Mouse (Mus musculus) stomach, embryonic 15.5 days (tissue): ENCODE measurements around the gene Anapc2. TPM values are rescaled to one million over a fixed set of nuclear protein-coding genes. Genes with fewer than 3 reads are reported as not detected.

ENCODE experiments used
- ATAC-seq: fragments of 200-750 bp; cut with Nextera tagmentation; 2 replicates; pipeline ENCODE4 v1.8.0; 2017; ENCODE audit warnings: low read depth, moderate number of reproducible peaks, moderate TSS enrichment; ENCODE audit not compliant: insufficient read depth, low FRiP score
- H3K27ac ChIP-seq: fragments of 300-500 bp; sonication (generic); 2 replicates; pipeline ENCODE4 v1.5.1; 2015; ENCODE audit warnings: mild to moderate bottlenecking, inconsistent platforms
- H3K27me3 ChIP-seq: fragments of 300-500 bp; sonication (generic); replicated peaks from 2 replicates; pipeline ENCODE4 v1.6.1; 2015; ENCODE audit warnings: inconsistent platforms
- H3K36me3 ChIP-seq: fragments of 300-500 bp; sonication (generic); 2 replicates; pipeline ENCODE4 v1.6.1; 2015; ENCODE audit warnings: inconsistent platforms
- H3K4me1 ChIP-seq: fragments of 300-500 bp; sonication (generic); 2 replicates; pipeline ENCODE4 v1.6.1; 2015; ENCODE audit warnings: inconsistent platforms
- H3K4me2 ChIP-seq: fragments of 300-500 bp; sonication (generic); 2 replicates; pipeline ENCODE4 v1.6.1; 2015; ENCODE audit warnings: mild to moderate bottlenecking, inconsistent platforms
- H3K4me3 ChIP-seq: fragments of 300-500 bp; sonication (generic); replicated peaks from 2 replicates; pipeline ENCODE4 v1.5.1; 2015; ENCODE audit warnings: inconsistent platforms
- H3K9ac ChIP-seq: fragments of 300-500 bp; sonication (generic); 2 replicates; pipeline ENCODE4 v1.6.1; 2015; ENCODE audit warnings: inconsistent platforms
- H3K9me3 ChIP-seq: fragments of 300-500 bp; sonication (generic); 2 replicates; pipeline ENCODE4 v1.6.1; 2016; ENCODE audit warnings: inconsistent platforms
- WGBS: fragments of 180-500 bp; shearing (Covaris S2); methylation state at CpG from one replicate; pipeline ENCODE4 v1.1.7; 2015; 5-methylcytosine and 5-hydroxymethylcytosine counted together
- polyA plus RNA-seq: library from polyadenylated mRNA; unstranded; fragments of >200 nt; fragmentation: Nextera tagmentation; extraction: Ambion mirVana; gene quantifications from 2 replicates; pipeline ENCODE4 v1.2.1, GENCODE M21; 2015

Gene Anapc2
- polyA plus RNA-seq, 1 experiment from 2014 or later, result 108 TPM

- ATAC-seq, result no peak
- Histone ChIP-seq H3K9me3 (no peaks in the 10 kb centered on the region), H3K36me3 (no peaks in the 10 kb centered on the region), H3K4me1 (peaks cover 7% of the 10 kb centered on the region), H3K27ac (no peak overlapping the region), H3K4me3 (no peak overlapping the region), H3K4me2 (no peak overlapping the region), H3K9ac (no peak overlapping the region), H3K27me3 (no peaks in the 10 kb centered on the region)
- WGBS, result 89% methylated on average over 7 of the region's 7 CpGs
Measured at GRCm38 (mm10) chr2:25230581-25230980, 41.7 kb upstream of the Anapc2 start.

- WGBS, result 55% methylated on average over 12 of the region's 12 CpGs
- ATAC-seq, result no peak
- H3K4me2 ChIP-seq, result no peak overlapping the region
- H3K4me3 ChIP-seq, result no peak overlapping the region
- H3K36me3 ChIP-seq, result no peaks in the 10 kb centered on the region
- no peak overlapping the region for H3K27ac ChIP-seq
- H3K27me3 ChIP-seq, result no peaks in the 10 kb centered on the region
- H3K4me1 ChIP-seq, result peaks cover 4% of the 10 kb centered on the region; the same call in 1 of the 2 replicates
- H3K9me3 ChIP-seq, result no peaks in the 10 kb centered on the region
- no peak overlapping the region for H3K9ac ChIP-seq
Measured at GRCm38 (mm10) chr2:25231038-25231437, 41.2 kb upstream of the Anapc2 start.

GRCm38 (mm10) chr2:25233421-25233820 lies 38.9 kb upstream of the Anapc2 start:
- ATAC-seq, result no peak
- Histone ChIP-seq H3K4me2 (no peak overlapping the region), H3K9me3 (no peaks in the 10 kb centered on the region), H3K4me3 (no peak overlapping the region), H3K4me1 (no peaks in the 10 kb centered on the region), H3K36me3 (no peaks in the 10 kb centered on the region), H3K27ac (no peak overlapping the region), H3K27me3 (no peaks in the 10 kb centered on the region), H3K9ac (no peak overlapping the region)
- WGBS, result 75% methylated on average over 4 of the region's 4 CpGs

DNA sequence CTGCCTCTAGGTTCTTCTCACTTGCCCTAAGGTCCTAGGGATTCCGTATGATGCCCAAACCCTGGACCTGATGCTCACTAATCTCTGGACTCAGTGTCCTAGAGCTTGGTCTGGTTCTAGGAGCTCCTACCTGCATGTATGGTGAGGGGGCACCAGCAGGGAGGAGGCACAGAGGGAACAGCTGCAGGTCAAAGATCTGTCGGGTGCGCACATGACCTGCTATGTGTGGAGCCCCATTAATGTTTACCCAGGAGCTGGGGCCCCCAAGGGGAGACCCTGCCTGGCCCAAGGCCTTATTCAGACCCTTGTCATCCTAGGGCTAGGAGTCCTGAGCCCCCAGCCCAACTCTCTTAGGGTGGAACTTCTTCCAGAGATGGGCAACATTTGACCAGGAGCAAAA lies 38.2 kb upstream of the Anapc2 start, which contains the start of gene Slc34a3:
Gene Slc34a3 (minus strand): TSS at position 315 of the 400 bp plus-strand sequence.
- H3K4me3 ChIP-seq, result no peak within 1 kb of the TSS
- H3K27ac ChIP-seq, result no peak within 1 kb of the TSS
- no peak within 1 kb of the TSS for H3K4me2 ChIP-seq
- no peaks in the 10 kb centered on the region for H3K27me3 ChIP-seq
- ATAC-seq, result no peak
- no peaks in the 10 kb centered on the region for H3K9me3 ChIP-seq
- H3K9ac ChIP-seq, result no peak within 1 kb of the TSS
- WGBS, result 64% methylated on average over 3 of the region's 3 CpGs
- no peaks in the 10 kb centered on the region for H3K36me3 ChIP-seq
- H3K4me1 ChIP-seq, result no peaks in the 10 kb centered on the region

- H3K36me3 ChIP-seq, result no peaks in the 10 kb centered on the region
- no peaks in the 10 kb centered on the region for H3K4me1 ChIP-seq
- H3K9ac ChIP-seq, result no peak overlapping the region
- no peaks in the 10 kb centered on the region for H3K9me3 ChIP-seq
- no peak overlapping the region for H3K4me3 ChIP-seq
- no peak overlapping the region for H3K27ac ChIP-seq
- H3K4me2 ChIP-seq, result no peak overlapping the region
- H3K27me3 ChIP-seq, result no peaks in the 10 kb centered on the region
- no peak for ATAC-seq
- WGBS, result 48% methylated on average over 5 of the region's 5 CpGs
Measured at GRCm38 (mm10) chr2:25234551-25235220, 37.6 kb upstream of the Anapc2 start.

- no peak within 1 kb of the TSS for H3K4me2 ChIP-seq
- peaks cover 13% of the 10 kb centered on the region for H3K4me1 ChIP-seq
- H3K9me3 ChIP-seq, result no peaks in the 10 kb centered on the region
- peak within 1 kb of the TSS; percentile 51 for H3K27ac ChIP-seq
- H3K4me3 ChIP-seq, result no peak within 1 kb of the TSS
- H3K27me3 ChIP-seq, result 0 out of 2 replicates have a peak, but pooled peaks cover 3% of the 10 kb centered on the region
- ATAC-seq, result no peak
- H3K36me3 ChIP-seq, result no peaks in the 10 kb centered on the region
- H3K9ac ChIP-seq, result no peak within 1 kb of the TSS
- 33% methylated on average over 8 of the region's 8 CpGs for WGBS
Measured at GRCm38 (mm10) chr2:25236614-25237013, 35.7 kb upstream of the Anapc2 start, which contains the start of gene Rnf224. Rnf224 (minus strand) TSS chr2:25236787.

GRCm38 (mm10) chr2:25237522-25237921 lies 34.8 kb upstream of the Anapc2 start:
- Histone ChIP-seq H3K4me3 (no peak overlapping the region), H3K4me1 (peaks cover 21% of the 10 kb centered on the region), H3K9ac (no peak overlapping the region), H3K36me3 (no peaks in the 10 kb centered on the region), H3K9me3 (no peaks in the 10 kb centered on the region), H3K27me3 (0 out of 2 replicates have a peak, but pooled peaks cover 11% of the 10 kb centered on the region), H3K4me2 (no peak overlapping the region), H3K27ac (peak overlapping the region; percentile 51)
- WGBS, result 56% methylated on average over 4 of the region's 4 CpGs
- no peak for ATAC-seq

GRCm38 (mm10) chr2:25238106-25238505 lies 34.2 kb upstream of the Anapc2 start:
- Histone ChIP-seq H3K27me3 (0 out of 2 replicates have a peak, but pooled peaks cover 17% of the 10 kb centered on the region), H3K9ac (no peak overlapping the region), H3K27ac (peak overlapping the region; percentile 51), H3K4me3 (no peak overlapping the region), H3K9me3 (no peaks in the 10 kb centered on the region), H3K4me1 (peaks cover 25% of the 10 kb centered on the region), H3K4me2 (no peak overlapping the region), H3K36me3 (no peaks in the 10 kb centered on the region)
- no peak for ATAC-seq

DNA sequence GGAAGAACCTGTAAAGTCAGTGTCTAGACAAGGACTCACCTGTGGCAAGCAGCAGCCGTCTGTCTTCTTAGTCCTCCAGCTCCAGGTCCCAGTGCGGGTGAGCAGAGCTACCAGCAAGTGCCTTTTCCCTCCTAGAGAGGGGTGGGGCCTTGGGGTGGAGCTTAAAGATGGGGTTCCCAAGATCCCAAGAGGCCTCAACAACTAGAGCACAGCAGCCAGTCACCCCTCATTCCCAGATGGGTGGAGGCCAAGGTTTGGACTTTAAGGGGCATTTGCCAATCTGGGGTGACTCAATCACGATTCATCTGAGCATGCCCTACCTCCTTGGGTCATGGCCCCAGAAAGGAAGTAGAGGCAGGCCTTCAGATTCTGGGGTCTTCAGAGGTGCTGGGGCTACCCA lies 32.5 kb upstream of the Anapc2 start:
- Histone ChIP-seq H3K36me3 (no peaks in the 10 kb centered on the region), H3K27me3 (0 out of 2 replicates have a peak, but pooled peaks cover 20% of the 10 kb centered on the region), H3K9ac (no peak overlapping the region), H3K4me2 (no peak overlapping the region), H3K4me3 (no peak overlapping the region), H3K9me3 (no peaks in the 10 kb centered on the region), H3K4me1 (peaks cover 25% of the 10 kb centered on the region), H3K27ac (no peak overlapping the region)
- 82% methylated on average over 3 of the region's 3 CpGs for WGBS
- no peak for ATAC-seq

DNA sequence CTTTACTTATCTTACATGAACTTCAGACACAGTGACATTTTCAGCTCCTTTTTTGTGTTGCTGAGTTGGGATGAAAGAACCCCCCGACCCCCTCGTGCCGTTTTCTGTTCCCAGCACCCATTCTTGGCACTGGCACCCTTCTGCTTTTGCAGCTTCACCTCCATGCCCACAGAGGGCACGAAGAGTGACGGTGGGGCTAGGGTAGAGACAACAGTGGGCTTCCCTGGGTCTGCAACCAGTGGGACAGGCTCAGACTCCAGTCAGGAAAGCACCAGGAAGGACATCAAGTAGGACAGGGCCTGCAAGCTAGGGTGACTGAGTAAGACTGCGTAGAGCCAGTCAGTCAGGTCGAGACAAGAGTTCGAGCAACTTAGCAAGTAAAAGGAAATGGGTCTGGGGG lies 32.0 kb upstream of the Anapc2 start:
- Histone ChIP-seq H3K9me3 (no peaks in the 10 kb centered on the region), H3K27me3 (0 out of 2 replicates have a peak, but pooled peaks cover 20% of the 10 kb centered on the region), H3K4me1 (peaks cover 25% of the 10 kb centered on the region), H3K36me3 (no peaks in the 10 kb centered on the region), H3K4me3 (peak overlapping the region; percentile 52), H3K9ac (no peak overlapping the region), H3K27ac (peak overlapping the region; percentile 60; the same call in 1 of the 2 replicates), H3K4me2 (peak overlapping the region; percentile 97)
- ATAC-seq, result no peak
- 47% methylated on average over 8 of the region's 8 CpGs for WGBS

DNA sequence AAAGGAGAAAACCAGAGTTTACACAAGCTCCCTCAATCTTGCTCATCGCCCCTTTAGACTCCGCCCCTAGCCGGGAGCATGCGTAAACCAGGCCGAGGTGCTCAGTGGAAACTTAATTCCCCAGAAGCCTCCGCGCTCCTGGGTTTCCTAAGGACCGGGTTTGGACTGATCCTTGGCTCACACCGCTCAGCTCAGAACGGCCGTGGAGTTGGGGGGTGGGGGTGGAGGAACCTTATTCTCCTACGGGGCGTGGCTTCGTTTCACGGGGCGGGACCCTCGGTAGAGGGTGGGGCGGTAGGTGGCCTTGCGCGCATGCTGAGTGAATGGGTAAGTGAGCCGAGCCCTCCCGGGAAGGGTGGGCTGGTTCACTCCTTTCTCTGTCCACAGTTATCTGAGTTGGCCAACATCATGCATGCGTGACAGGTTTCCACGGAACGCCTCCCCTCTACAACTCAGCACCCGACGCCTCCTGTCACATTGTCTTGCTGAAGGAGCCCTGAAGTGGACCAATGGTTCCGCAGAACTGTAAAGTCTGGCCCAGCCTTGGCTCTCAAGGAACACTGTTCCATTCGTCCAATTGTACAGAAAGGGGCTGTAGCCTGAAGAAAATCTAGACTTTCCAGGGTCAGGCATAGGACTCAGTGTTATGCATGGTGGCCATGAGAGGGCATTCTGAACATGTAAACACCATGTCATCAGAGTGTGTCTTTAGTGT lies 31.4 kb upstream of the Anapc2 start:
- H3K4me2 ChIP-seq, result peak overlapping the region; percentile 97
- no peaks in the 10 kb centered on the region for H3K9me3 ChIP-seq
- H3K4me1 ChIP-seq, result peaks cover 25% of the 10 kb centered on the region
- peak overlapping the region; percentile 52 for H3K4me3 ChIP-seq
- peak overlapping the region; percentile 60 for H3K27ac ChIP-seq
- 2% methylated on average over 29 of the region's 29 CpGs for WGBS
- H3K36me3 ChIP-seq, result no peaks in the 10 kb centered on the region
- ATAC-seq, result peak; percentile 67
- H3K27me3 ChIP-seq, result 0 out of 2 replicates have a peak, but pooled peaks cover 20% of the 10 kb centered on the region
- H3K9ac ChIP-seq, result no peak overlapping the region

- no peaks in the 10 kb centered on the region for H3K36me3 ChIP-seq
- peak overlapping the region; percentile 97 for H3K4me2 ChIP-seq
- peaks cover 25% of the 10 kb centered on the region for H3K4me1 ChIP-seq
- H3K27me3 ChIP-seq, result 0 out of 2 replicates have a peak, but pooled peaks cover 20% of the 10 kb centered on the region
- H3K9ac ChIP-seq, result no peak overlapping the region
- H3K9me3 ChIP-seq, result no peaks in the 10 kb centered on the region
- no peak for ATAC-seq
- H3K27ac ChIP-seq, result peak overlapping the region; percentile 60
- peak overlapping the region; percentile 52 for H3K4me3 ChIP-seq
- 13% methylated on average over 6 of the region's 6 CpGs for WGBS
Measured at GRCm38 (mm10) chr2:25241438-25241775, 30.9 kb upstream of the Anapc2 start.
